Mouse (Mus musculus) left cerebral cortex, adult 2 months (tissue): ENCODE data around the gene Kcnh8. TPM values are rescaled to one million over a fixed set of nuclear protein-coding genes. Genes with fewer than 3 reads are reported as not detected.
A peak's percentile ranks its signal among the peaks of the same experiment; 100 is the strongest.

Source experiments
- DNase-seq, 2 experiments: peaks; one replicate each; pipeline ENCODE4 v3.0.0; 2021 to 2022; ENCODE audit warnings: low spot score in 2 of 2, mixed read lengths in 1 of 2; ENCODE audit errors: extremely low spot score in 1 of 2
- H3K27ac ChIP-seq: fragments of 200-600 bp; 2 replicates; pipeline ENCODE4 v1.8.1; 2022
- H3K4me3 ChIP-seq: fragments of 200-600 bp; 2 replicates; pipeline ENCODE4 v1.8.1; 2022
- CTCF ChIP-seq: fragments of 200-600 bp; IDR thresholded peaks from 2 replicates; pipeline ENCODE4 v1.8.1; 2022; ENCODE audit warnings: antibody characterized with exemption, mild to moderate bottlenecking, moderate library complexity
- intact Hi-C: fragments of 180-260 bp; cut with DNase I; formaldehyde crosslinking; loops from one replicate; pipeline ENCODE4 v1.15.1; 2025
- total RNA-seq, 2 experiments: library from RNA; stranded (reverse); gene quantifications; 2 replicates each; pipeline ENCODE4 v1.2.3; 2021

Kcnh8 gene
- total RNA-seq, 2 experiments from 2014 or later, result 0.59 to 0.87 TPM

GRCm38 (mm10) chr17:52649186-52649585 lies 46.7 kb downstream of the Kcnh8 start:
- no peak for DNase-seq
- Histone ChIP-seq H3K4me3 (no peak overlapping the region), H3K27ac (no peak overlapping the region)
- TF ChIP-seq CTCF, result peak; percentile 31
- intact Hi-C loops, result no loop called here

GRCm38 (mm10) chr17:52691988-52692387 lies 89.5 kb downstream of the Kcnh8 start:
- H3K27ac ChIP-seq, result no peak overlapping the region
- H3K4me3 ChIP-seq, result no peak overlapping the region
- intact Hi-C loops, result no loop called here
- TF ChIP-seq CTCF, result no peak
- no peak for DNase-seq

DNA sequence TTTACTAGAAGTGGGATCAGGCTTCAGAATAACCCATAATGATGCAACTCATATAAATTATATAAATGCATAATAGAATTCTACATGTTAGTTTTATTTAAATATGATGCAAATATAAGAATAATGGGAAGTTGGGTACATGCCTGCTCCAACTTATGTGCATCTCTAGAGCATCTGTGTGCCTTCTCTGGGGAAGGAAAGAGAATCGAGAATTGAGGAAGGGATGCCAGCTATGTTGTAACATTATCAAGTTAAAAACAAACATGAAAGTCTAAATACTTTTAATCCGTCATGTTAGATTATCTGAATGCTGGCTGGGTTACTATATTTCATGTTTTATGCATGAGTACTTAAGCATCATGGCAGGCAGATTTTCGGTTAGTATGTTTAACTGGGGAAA lies 99.4 kb downstream of the Kcnh8 start:
- DNase-seq, result no peak
- Histone ChIP-seq H3K27ac (no peak overlapping the region), H3K4me3 (no peak overlapping the region)
- no peak for TF ChIP-seq CTCF
- intact Hi-C loops, result no loop called here

GRCm38 (mm10) chr17:52712319-52712718 lies 109.8 kb downstream of the Kcnh8 start:
- H3K27ac ChIP-seq, result no peak overlapping the region
- no peak for DNase-seq
- no peak for TF ChIP-seq CTCF
- H3K4me3 ChIP-seq, result no peak overlapping the region
- intact Hi-C loops, result no loop called here

- intact Hi-C loops, result no loop called here
- no peak for TF ChIP-seq CTCF
Observed at GRCm38 (mm10) chr17:52722214-52722613, 119.7 kb downstream of the Kcnh8 start.

GRCm38 (mm10) chr17:52728806-52729205 lies 126.3 kb downstream of the Kcnh8 start:
- intact Hi-C loops, result no loop called here
- TF ChIP-seq CTCF, result no peak
- H3K27ac ChIP-seq, result no peak overlapping the region
- no peak overlapping the region for H3K4me3 ChIP-seq
- DNase-seq, result no peak

More at GRCm38 (mm10) chr17:52722214-52722613, 119.7 kb downstream of the Kcnh8 start:
- no peak overlapping the region for H3K27ac ChIP-seq
- H3K4me3 ChIP-seq, result no peak overlapping the region
- DNase-seq, result no peak

DNA sequence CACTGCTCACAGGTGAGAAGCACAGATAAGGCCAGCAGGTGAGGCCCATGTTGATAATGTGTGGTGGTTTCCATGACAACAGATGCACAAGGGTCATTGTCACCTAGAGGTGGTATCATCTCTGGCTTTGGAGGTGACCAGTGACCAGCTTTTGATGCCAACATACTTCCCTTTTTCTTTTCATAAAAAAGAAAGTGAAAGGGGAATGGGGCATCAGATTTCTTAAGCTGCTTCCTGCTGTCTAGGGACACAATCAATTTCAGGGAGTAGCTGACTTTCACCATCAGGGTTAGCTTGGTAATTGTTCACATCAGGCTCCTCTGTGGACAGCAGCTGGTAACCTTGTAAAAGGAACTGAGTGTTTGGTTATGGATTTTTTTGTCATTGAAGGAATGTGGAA lies 135.9 kb downstream of the Kcnh8 start:
- intact Hi-C loops, result no loop called here
- no peak overlapping the region for H3K27ac ChIP-seq
- no peak for TF ChIP-seq CTCF
- no peak for DNase-seq
- no peak overlapping the region for H3K4me3 ChIP-seq

GRCm38 (mm10) chr17:52788151-52788550 lies 185.6 kb downstream of the Kcnh8 start:
- intact Hi-C loops, result no loop called here
- no peak overlapping the region for H3K4me3 ChIP-seq
- DNase-seq, result no peak
- TF ChIP-seq CTCF, result no peak
- H3K27ac ChIP-seq, result no peak overlapping the region

GRCm38 (mm10) chr17:52804463-52804862 lies 202.0 kb downstream of the Kcnh8 start:
- intact Hi-C loops, result loop anchor here (10.0 kb wide), 1 partner anchor 580 kb away; no protein-coding TSS in a partner anchor
- TF ChIP-seq CTCF, result peak; percentile 26
- Histone ChIP-seq H3K27ac (no peak overlapping the region), H3K4me3 (no peak overlapping the region)
- no peak for DNase-seq

DNA sequence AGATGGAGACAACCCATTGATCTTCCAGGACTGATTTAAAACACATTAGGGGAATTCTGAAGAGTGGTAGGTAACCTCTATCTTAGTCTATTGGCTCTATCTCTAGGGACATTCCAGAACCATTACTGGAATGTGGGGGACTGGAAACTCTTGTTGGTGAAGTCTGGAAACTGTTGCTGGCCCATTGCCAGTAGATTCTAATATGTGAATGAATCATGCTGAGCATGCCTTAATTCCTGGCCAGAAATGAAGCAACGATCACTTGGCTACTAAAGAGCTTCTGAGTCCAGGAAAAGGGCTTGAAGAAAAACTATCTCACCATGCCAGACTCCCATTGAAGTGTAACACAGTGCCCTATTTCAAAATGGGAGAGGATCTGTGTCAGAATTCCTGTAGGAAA lies 208.3 kb downstream of the Kcnh8 start:
- Histone ChIP-seq H3K27ac (no peak overlapping the region), H3K4me3 (no peak overlapping the region)
- intact Hi-C loops, result no loop called here
- TF ChIP-seq CTCF, result no peak
- DNase-seq, result no peak

- no peak overlapping the region for H3K27ac ChIP-seq
- no peak for TF ChIP-seq CTCF
- no peak overlapping the region for H3K4me3 ChIP-seq
- DNase-seq, result no peak
- intact Hi-C loops, result no loop called here
Observed at GRCm38 (mm10) chr17:52819007-52819406, 216.5 kb downstream of the Kcnh8 start.

DNA sequence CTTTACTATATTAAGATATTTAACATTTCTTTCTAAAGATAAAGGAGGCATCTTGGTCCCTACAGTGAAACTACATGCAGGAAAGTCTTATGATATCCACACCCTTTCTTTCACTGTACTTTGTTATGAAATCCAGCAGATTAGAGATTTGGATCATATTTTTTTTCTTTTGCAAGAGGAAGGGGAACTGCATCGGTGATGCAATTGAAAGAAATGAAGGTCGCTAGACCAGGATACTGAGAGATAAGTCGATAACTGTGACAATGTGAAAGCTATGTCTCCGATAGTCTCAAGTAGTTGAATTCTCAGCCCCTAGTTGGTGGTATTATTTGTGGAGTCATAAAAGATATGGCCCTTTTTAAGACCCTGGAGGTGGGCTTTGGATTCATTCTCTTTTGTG lies 227.2 kb downstream of the Kcnh8 start:
- DNase-seq, result no peak
- intact Hi-C loops, result no loop called here
- Histone ChIP-seq H3K27ac (no peak overlapping the region), H3K4me3 (no peak overlapping the region)
- no peak for TF ChIP-seq CTCF

DNA sequence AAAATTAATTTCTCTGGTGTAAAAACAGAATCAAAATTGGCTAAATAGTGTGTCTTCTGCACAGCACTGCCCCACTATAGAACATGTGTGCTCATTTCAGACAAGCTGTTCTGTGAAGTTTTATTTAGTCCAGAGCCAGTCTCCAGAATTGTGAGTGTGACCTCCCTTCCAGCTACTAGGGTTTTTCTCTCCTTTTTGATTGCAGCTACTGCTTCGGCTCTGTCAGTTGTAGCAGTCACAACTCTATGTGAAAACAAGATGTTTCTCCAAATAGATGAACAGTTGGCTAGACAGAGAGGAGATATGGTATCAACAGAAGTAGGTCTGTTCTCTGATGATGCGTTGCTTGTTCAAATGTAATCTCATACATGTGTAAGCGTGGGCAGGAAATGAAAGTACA lies 270.7 kb downstream of the Kcnh8 start:
- no peak overlapping the region for H3K4me3 ChIP-seq
- intact Hi-C loops, result loop anchor here (1.0 to 2.0 kb wide), 2 partner anchors 37 to 48 kb away; no protein-coding TSS in a partner anchor
- no peak overlapping the region for H3K27ac ChIP-seq
- DNase-seq, result no peak
- no peak for TF ChIP-seq CTCF
